Mouse (Mus musculus) brain, embryonic 14.5 days (tissue): Measurements from ENCODE around the gene Tango2.

Source experiments
- CTCF ChIP-seq: fragments of 200-500 bp; IDR thresholded peaks from 2 replicates; pipeline ENCODE4 v1.5.1; 2012; ENCODE audit warnings: inconsistent platforms, mild to moderate bottlenecking, moderate library complexity, borderline replicate concordance; ENCODE audit not compliant: insufficient read depth, insufficient read length; ENCODE audit errors: extremely low read depth
- POLR2A ChIP-seq: fragments of 200-500 bp; IDR thresholded peaks from 2 replicates; pipeline ENCODE4 v1.6.1; 2012; ENCODE audit warnings: mild to moderate bottlenecking, inconsistent platforms, borderline replicate concordance; ENCODE audit not compliant: poor library complexity, insufficient read depth, insufficient read length, severe bottlenecking; ENCODE audit errors: extremely low read depth

DNA sequence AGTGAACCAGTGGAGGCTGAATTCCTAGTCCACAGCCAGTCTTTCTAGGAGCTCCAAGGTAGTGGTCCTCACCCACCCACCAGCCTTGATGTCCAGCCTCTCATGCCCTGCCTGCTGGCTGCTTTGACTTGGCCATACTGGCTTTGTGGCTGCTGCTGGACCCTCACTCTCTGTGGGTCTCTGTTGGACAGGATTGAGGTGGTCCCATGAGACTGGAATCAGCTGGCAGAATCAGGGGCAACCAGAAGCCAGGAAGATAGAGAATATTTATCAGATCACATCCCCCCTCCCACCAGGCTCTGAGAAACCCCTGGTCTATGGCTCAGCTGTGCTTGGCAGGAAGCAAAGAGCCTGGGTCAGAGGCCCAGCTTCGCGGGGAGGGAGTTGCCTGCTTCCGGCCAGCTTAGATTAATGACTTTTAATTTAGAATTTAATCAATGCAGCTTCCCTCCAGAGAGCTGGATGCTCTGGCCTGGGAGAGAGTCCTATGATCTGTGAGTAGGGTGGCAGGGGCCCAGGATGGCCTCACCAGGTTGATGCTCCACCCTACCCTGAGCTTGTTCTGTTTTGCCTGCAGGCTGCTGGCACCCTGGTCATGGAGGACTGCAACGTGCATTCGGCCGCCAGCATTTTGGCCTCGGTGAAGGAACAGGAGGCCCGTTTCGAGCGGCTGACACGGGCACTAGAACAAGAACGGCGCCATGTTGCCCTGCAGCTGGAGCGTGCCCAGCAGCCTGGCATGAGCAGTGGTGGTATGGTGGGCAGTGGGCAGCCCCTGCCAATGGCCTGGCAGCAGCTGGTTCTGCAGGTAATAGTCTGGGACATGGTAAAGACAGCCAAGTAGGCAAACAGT lies 40.9 kb upstream of the Tango2 start:
- TF ChIP-seq CTCF: no peak
- no peak for TF ChIP-seq POLR2A
